Mouse (Mus musculus) liver, postnatal 0 days (tissue): ENCODE data around the gene Dxo.

ENCODE experiments used
- CTCF ChIP-seq: sonication (generic); IDR thresholded peaks from 2 replicates; pipeline ENCODE4 v1.5.1; 2016; ENCODE audit warnings: antibody characterized with exemption, low read depth
- EP300 ChIP-seq: IDR thresholded peaks from 2 replicates; pipeline ENCODE4 v1.6.1; 2016; ENCODE audit warnings: antibody characterized with exemption, low read depth, mild to moderate bottlenecking

DNA sequence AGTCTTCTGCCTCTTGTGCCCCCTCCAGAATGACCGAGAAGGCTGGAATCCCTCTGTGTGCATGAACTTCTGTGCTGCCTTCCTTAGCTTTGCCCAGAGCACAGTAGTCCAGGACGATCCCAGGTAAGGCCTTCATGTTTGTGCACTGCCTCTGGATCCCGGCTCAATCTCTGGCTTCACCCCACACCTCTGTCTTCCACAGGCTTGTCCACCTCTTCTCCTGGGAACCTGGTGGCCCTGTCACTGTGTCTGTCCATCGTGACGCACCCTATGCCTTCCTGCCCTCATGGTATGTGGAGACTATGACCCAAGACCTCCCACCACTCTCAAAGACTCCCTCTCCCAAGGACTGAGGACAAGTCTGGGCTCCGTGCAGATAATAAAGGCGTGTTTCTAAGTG lies 2.0 kb downstream of the Dxo start:
- TF ChIP-seq CTCF (no peak), EP300 (no peak)
